In genomic region chr4:114738903-114739667, GRCm38 (mm10) we compare ENCODE assay signal across 19 mouse cellular contexts.
A peak's percentile ranks its signal among the peaks of the same experiment; 100 is the strongest.
DNase-seq lines count a peak whose midpoint lies in the region; ATAC-seq lines count a peak whose summit lies in the region.
"Had no signal": no experiment of that assay in that cellular context is flagged by ENCODE, and none has a peak within 500 bp of the region (broad histone marks: within the 10 kb centered on the region; RNA-seq: fewer than 3 reads in every experiment).

No protein-coding gene starts in this region.

- WGBS in kidney, embryonic 14.5 days: 13% methylated on average over 16 of the region's 16 CpGs
- 19% methylated on average over 16 of the region's 16 CpGs for WGBS in limb, embryonic 11.5 days
- WGBS in forebrain, embryonic 13.5 days: 74% methylated on average over 16 of the region's 16 CpGs

- peak; percentile 92 for ATAC-seq in kidney, embryonic 14.5 days (ENCODE audit: low FRiP score, low TSS enrichment)
- ATAC-seq in limb, embryonic 11.5 days (ENCODE audit: insufficient number of reproducible peaks, low FRiP score, low TSS enrichment, low read depth): peak; percentile 67; the same call in 1 of the 2 replicates
- no peak for ATAC-seq in forebrain, embryonic 13.5 days
- ATAC-seq: inflammation-experienced regulatory T-cells, adult 6 months; Patski had no signal

- no peaks in the 10 kb centered on the region for H3K36me3 ChIP-seq in kidney, embryonic 14.5 days (ENCODE audit: control insufficient read depth, insufficient read depth, low read length)
- no peaks in the 10 kb centered on the region for H3K36me3 ChIP-seq in limb, embryonic 11.5 days (ENCODE audit: control insufficient read depth, insufficient read depth, low read length)
- H3K36me3 ChIP-seq in forebrain, embryonic 13.5 days (ENCODE audit: poor library complexity, severe bottlenecking): no peaks in the 10 kb centered on the region
- H3K36me3 ChIP-seq: embryonic facial prominence, embryonic 13.5 days; lung, embryonic 15.5 days had no signal

- H3K4me2 ChIP-seq in kidney, embryonic 14.5 days (replicated peaks; ENCODE audit: low read depth, low read length): no peak overlapping the region
- no peak overlapping the region for H3K4me2 ChIP-seq in limb, embryonic 11.5 days (ENCODE audit: low read depth, severe bottlenecking)
- H3K4me2 ChIP-seq in forebrain, embryonic 13.5 days: no peak overlapping the region
- H3K4me2 ChIP-seq: embryonic facial prominence, embryonic 13.5 days; heart, embryonic 11.5 days; lung, embryonic 15.5 days had no signal

- H3K4me1 ChIP-seq in kidney, embryonic 14.5 days (ENCODE audit: control insufficient read depth, insufficient read depth, low read length): peaks cover 11% of the 10 kb centered on the region
- peaks cover 8% of the 10 kb centered on the region; the same call in 1 of the 2 replicates for H3K4me1 ChIP-seq in limb, embryonic 11.5 days (ENCODE audit: control insufficient read depth, insufficient read depth, low read length)
- no peaks in the 10 kb centered on the region for H3K4me1 ChIP-seq in forebrain, embryonic 13.5 days
- H3K4me1 ChIP-seq: lung, embryonic 15.5 days; megakaryocyte, embryonic 14.5 days had no signal

- peak overlapping the region; percentile 66; the same call in 1 of the 2 replicates for H3K27ac ChIP-seq in kidney, embryonic 14.5 days (ENCODE audit: low read depth, low read length)
- no peak overlapping the region for H3K27ac ChIP-seq in limb, embryonic 11.5 days (replicated peaks; ENCODE audit: low read depth, low read length)
- H3K27ac ChIP-seq in forebrain, embryonic 13.5 days: no peak overlapping the region
- H3K27ac ChIP-seq: embryonic facial prominence, embryonic 13.5 days; lung, embryonic 15.5 days had no signal

- DNase-seq in heart, adult 11 months: peak; percentile 81
- no peak for DNase-seq in heart, postnatal 4 days
- peak; percentile 19 for DNase-seq in embryo, embryonic 11.5 days (ENCODE audit: low read depth, low spot score)
- peak; percentile 65 for DNase-seq in limb, embryonic 11.5 days (ENCODE audit: low spot score)
- no peak for DNase-seq in left cerebral cortex, adult 11 months (ENCODE audit: low spot score)
- no peak for DNase-seq in adrenal gland, postnatal 14 days
- DNase-seq: cerebellum, adult 9-10 months; heart, postnatal 36 days; right cerebral cortex, postnatal 14 days; thymus, postnatal 14 days had no signal

- no peaks in the 10 kb centered on the region for H3K27me3 ChIP-seq in kidney, embryonic 14.5 days (ENCODE audit: control insufficient read depth, insufficient read depth, low read length)
- H3K27me3 ChIP-seq in limb, embryonic 11.5 days (ENCODE audit: control insufficient read depth, insufficient read depth, low read length): peaks cover 4% of the 10 kb centered on the region; the same call in 1 of the 2 replicates
- H3K27me3 ChIP-seq in forebrain, embryonic 13.5 days: peaks cover 12% of the 10 kb centered on the region
- H3K27me3 ChIP-seq: lung, embryonic 15.5 days had no signal

- peaks cover 2% of the 10 kb centered on the region; the same call in 1 of the 2 replicates for H3K9me3 ChIP-seq in kidney, embryonic 14.5 days (ENCODE audit: control insufficient read depth, low read length)
- H3K9me3 ChIP-seq in limb, embryonic 11.5 days (ENCODE audit: control insufficient read depth, low read length): no peaks in the 10 kb centered on the region
- H3K9me3 ChIP-seq in forebrain, embryonic 13.5 days (replicated peaks): no peaks in the 10 kb centered on the region
- H3K9me3 ChIP-seq: embryonic facial prominence, embryonic 13.5 days; lung, embryonic 15.5 days had no signal

- no peak overlapping the region for H3K9ac ChIP-seq in kidney, embryonic 14.5 days (ENCODE audit: low read depth, low read length)
- H3K9ac ChIP-seq in limb, embryonic 11.5 days (ENCODE audit: low read length): no peak overlapping the region
- no peak overlapping the region for H3K9ac ChIP-seq in forebrain, embryonic 13.5 days
- H3K9ac ChIP-seq: embryonic facial prominence, embryonic 13.5 days; lung, embryonic 15.5 days had no signal

- H3K4me3 ChIP-seq in kidney, embryonic 14.5 days (ENCODE audit: low read length): no peak overlapping the region
- no peak overlapping the region for H3K4me3 ChIP-seq in limb, embryonic 11.5 days (ENCODE audit: low read depth, low read length)
- H3K4me3 ChIP-seq in forebrain, embryonic 13.5 days: no peak overlapping the region
- H3K4me3 ChIP-seq: embryonic facial prominence, embryonic 13.5 days; lung, embryonic 15.5 days; megakaryocyte, embryonic 14.5 days; myocyte had no signal

Comparison
In these comparisons a context has a peak if more than half of its experiments do, and no peak if none do; other contexts are left out.
1. DNase-seq: peak in heart, adult 11 months (single experiment), embryo, embryonic 11.5 days (single experiment) and limb, embryonic 11.5 days (single experiment); none in heart, postnatal 4 days (single experiment), left cerebral cortex, adult 11 months (single experiment) and adrenal gland, postnatal 14 days (single experiment).